Mouse (Mus musculus) kidney, embryonic 14.5 days (tissue): ENCODE results near the gene Gmds. TPM values are rescaled to one million over a fixed set of nuclear protein-coding genes. Genes with fewer than 3 reads are reported as not detected.
A peak's percentile ranks its signal among the peaks of the same experiment; 100 is the strongest.

Experiments used
- ATAC-seq: fragments of 200-750 bp; cut with Nextera tagmentation; 2 replicates; pipeline ENCODE4 v1.8.0; 2017; ENCODE audit warnings: moderate number of reproducible peaks, mild to moderate bottlenecking, moderate TSS enrichment, moderate library complexity; ENCODE audit not compliant: low FRiP score, low TSS enrichment
- H3K27ac ChIP-seq: fragments of 300-500 bp; sonication (generic); 2 replicates; pipeline ENCODE4 v1.5.1; 2014; ENCODE audit warnings: low read depth, mild to moderate bottlenecking, low read length, moderate library complexity, mixed read lengths
- H3K27me3 ChIP-seq: fragments of 300-500 bp; sonication (generic); 2 replicates; pipeline ENCODE4 v1.6.1; 2014; ENCODE audit warnings: mild to moderate bottlenecking, low read length; ENCODE audit not compliant: control insufficient read depth, insufficient read depth
- H3K36me3 ChIP-seq: fragments of 300-500 bp; sonication (generic); 2 replicates; pipeline ENCODE4 v1.6.1; 2014; ENCODE audit warnings: low read length, mixed read lengths; ENCODE audit not compliant: control insufficient read depth, insufficient read depth
- H3K4me1 ChIP-seq: fragments of 300-500 bp; sonication (generic); 2 replicates; pipeline ENCODE4 v1.6.1; 2014; ENCODE audit warnings: low read length, mixed read lengths; ENCODE audit not compliant: control insufficient read depth, insufficient read depth
- H3K4me2 ChIP-seq: fragments of 300-500 bp; sonication (generic); replicated peaks from 2 replicates; pipeline ENCODE4 v1.6.1; 2014; ENCODE audit warnings: low read depth, mild to moderate bottlenecking, low read length
- H3K4me3 ChIP-seq: fragments of 300-500 bp; sonication (generic); 2 replicates; pipeline ENCODE4 v1.5.1; 2014; ENCODE audit warnings: mild to moderate bottlenecking, low read length
- H3K9ac ChIP-seq: fragments of 300-500 bp; sonication (generic); 2 replicates; pipeline ENCODE4 v1.6.1; 2014; ENCODE audit warnings: low read depth, mild to moderate bottlenecking, low read length, moderate library complexity
- H3K9me3 ChIP-seq: fragments of 300-500 bp; sonication (generic); 2 replicates; pipeline ENCODE4 v1.6.1; 2016; ENCODE audit warnings: low read length; ENCODE audit not compliant: control insufficient read depth
- WGBS: fragments of 180-500 bp; shearing (Covaris S2); extraction: QIAGEN DNeasy Blood & Tissue Kit; methylation state at CpG from one replicate; pipeline ENCODE4 v1.1.7; 2014; 5-methylcytosine and 5-hydroxymethylcytosine counted together
- polyA plus RNA-seq: library from polyadenylated mRNA; unstranded; fragments of >200 nt; fragmentation: Nextera tagmentation; extraction: Ambion mirVana; gene quantifications from 2 replicates; pipeline ENCODE4 v1.2.1, GENCODE M21; 2014

The Gmds gene
- 31.9 and 38.6 TPM in 2 replicates for polyA plus RNA-seq

DNA sequence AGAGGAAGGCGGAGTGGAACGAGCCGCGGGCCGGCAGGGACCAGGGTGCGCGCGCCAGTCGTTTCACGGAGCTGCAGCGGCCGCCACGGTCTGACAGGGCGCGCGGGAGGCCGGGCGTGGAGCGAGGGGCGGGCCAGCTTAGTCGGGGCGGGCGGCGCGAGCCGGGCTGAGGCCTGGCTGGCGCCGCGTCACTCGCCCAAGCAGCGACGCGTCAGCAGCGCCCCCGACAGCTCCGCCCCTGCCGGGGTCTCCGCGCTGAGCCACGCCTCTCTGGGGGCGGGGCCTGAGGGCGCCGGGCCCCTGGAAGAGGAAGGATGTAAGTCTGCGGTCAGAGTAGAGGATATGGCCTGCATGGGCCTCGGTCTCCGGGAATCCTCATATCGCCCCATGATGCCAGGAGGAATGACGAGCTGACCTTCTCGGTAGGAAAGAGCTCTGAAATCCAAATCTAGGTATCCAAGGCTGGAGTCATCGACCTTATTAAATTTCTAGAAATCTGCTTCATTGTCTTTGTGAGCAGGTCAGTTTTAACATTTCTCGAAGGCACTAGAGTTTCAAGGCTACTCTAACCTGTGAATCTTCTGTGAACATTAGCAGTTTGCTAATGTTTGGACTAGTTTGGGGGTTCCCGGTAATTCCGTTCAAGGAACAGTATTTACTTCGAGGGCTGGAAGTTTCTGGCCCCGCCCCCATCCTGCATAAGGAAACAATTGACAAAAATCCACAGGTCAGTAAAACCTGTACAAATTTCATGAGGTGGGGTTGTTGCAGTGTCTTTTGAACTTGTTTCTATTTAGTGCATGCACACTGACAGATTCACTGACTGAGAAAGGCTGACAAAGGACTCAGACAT, at the start of gene Gmds:
Gene Gmds, minus strand, starts transcription at position 228 of the 853 bp plus-strand sequence.
- WGBS = 4% methylated on average over 39 of the region's 55 CpGs
- ATAC-seq = peak; percentile 99
- Histone ChIP-seq H3K36me3 (no peaks in the 10 kb centered on the region), H3K27me3 (no peaks in the 10 kb centered on the region), H3K4me1 (peaks cover 7% of the 10 kb centered on the region; the same call in 1 of the 2 replicates), H3K27ac (peak within 1 kb of the TSS; percentile 55), H3K4me3 (peak within 1 kb of the TSS; percentile 58), H3K9me3 (no peaks in the 10 kb centered on the region), H3K9ac (peak within 1 kb of the TSS; percentile 72), H3K4me2 (peak within 1 kb of the TSS; percentile 73)

DNA sequence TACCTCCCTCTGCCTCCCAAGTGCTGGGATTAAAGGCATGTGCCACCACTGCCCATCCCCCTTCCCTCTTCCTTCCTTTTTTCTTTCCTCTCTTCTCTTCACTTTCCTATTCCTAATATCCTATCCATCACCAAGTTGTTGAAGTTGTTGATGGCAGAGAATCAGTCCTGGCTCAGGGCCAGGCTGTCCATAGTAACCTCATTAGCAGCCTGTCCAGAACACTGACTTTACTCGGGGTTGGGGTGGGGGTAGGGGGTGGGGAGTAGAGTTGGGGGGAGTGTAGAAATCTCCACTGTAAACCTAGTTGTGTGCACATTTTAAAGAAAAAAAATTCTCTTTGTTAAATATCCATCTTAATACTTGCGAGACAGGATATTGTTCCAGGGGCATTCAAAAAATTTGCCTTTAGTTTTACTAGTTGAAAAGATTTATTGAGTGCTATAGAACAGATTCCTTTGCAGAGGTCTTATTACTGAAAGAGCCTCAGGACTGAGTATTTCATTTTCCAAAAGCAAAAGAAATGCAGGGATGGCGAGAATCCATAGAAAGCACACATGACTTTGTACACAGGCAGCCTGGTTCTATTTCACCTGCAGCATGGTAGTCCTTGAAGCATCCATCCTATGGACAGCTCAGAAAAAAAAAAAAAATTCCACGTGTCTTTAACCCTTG, 47.0 kb upstream of the Gmds start:
- WGBS = 52% methylated on average over 4 of the region's 4 CpGs
- Histone ChIP-seq H3K36me3 (no peaks in the 10 kb centered on the region), H3K27ac (no peak overlapping the region)

DNA sequence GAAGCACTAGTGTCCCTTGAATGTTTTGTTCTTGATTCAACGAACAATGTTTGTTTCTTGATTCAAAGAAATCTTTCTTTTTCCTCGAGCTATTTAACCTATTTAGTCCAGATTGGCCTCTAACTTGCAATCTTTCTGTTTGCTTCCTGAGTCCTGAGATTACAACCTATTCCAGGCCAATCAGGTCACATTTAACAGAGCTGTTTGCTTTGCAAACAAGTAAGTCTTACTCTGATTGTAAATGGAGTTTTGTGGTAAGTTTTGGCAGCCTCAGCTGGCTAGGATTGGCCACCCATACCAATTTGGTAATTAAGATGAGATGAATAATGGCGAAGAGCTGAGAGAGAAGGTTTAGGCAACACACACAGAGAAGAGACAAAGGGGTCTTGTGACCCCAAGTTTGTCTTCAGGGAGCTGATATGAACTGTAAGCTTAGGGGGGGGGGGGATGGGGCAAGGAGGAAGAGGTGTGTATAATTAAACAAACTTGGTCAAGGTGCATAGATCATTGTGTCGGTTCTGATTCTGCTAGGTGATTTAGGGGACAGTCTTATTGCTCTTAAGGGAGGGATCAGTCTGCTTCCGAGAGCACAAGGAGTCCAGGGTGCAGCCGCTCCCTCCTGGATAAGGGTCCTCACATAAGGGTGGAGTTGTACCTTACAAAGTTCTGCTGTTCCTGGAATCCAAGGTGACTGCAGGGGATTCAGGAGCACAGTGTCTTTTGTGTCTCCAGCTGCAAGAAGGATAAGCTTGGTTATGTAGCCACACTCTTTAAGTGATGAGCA, 43.9 kb upstream of the Gmds start:
- Histone ChIP-seq H3K27me3 (no peaks in the 10 kb centered on the region), H3K9me3 (no peaks in the 10 kb centered on the region), H3K4me2 (no peak overlapping the region), H3K36me3 (no peaks in the 10 kb centered on the region), H3K4me1 (no peaks in the 10 kb centered on the region), H3K9ac (no peak overlapping the region), H3K4me3 (no peak overlapping the region), H3K27ac (no peak overlapping the region)
- 55% methylated on average over 6 of the region's 6 CpGs for WGBS
- no peak for ATAC-seq

More for the DNA sequence above, 47.0 kb upstream of the Gmds start:
- Histone ChIP-seq H3K27me3 (no peaks in the 10 kb centered on the region), H3K9ac (no peak overlapping the region), H3K4me3 (no peak overlapping the region), H3K4me1 (no peaks in the 10 kb centered on the region), H3K9me3 (no peaks in the 10 kb centered on the region), H3K4me2 (no peak overlapping the region)
- ATAC-seq = no peak

DNA sequence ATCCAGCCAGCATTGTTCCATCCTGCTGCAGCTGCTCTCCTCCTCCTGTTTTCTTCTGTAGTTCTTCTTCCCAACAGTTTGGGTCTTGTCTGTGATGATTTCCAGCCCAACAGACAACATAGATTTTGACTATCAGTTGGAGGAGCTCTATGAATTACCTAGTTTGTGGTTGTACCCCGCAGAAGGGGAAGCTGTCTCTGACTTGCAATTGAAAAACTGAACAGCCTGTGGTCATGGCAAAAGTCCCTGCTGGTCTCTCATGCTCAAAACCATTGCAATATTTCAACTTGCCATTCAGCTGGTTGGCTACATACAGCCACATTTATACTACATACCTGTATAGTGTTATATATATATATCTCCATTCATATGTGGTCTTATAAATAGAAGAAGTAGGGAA, 40.1 kb upstream of the Gmds start:
- Histone ChIP-seq H3K4me1 (no peaks in the 10 kb centered on the region), H3K9me3 (peaks cover 4% of the 10 kb centered on the region), H3K4me3 (no peak overlapping the region), H3K36me3 (no peaks in the 10 kb centered on the region), H3K27me3 (no peaks in the 10 kb centered on the region), H3K4me2 (no peak overlapping the region), H3K9ac (no peak overlapping the region), H3K27ac (no peak overlapping the region)
- 86% methylated on average over 1 of the region's 1 CpGs for WGBS
- ATAC-seq = no peak

DNA sequence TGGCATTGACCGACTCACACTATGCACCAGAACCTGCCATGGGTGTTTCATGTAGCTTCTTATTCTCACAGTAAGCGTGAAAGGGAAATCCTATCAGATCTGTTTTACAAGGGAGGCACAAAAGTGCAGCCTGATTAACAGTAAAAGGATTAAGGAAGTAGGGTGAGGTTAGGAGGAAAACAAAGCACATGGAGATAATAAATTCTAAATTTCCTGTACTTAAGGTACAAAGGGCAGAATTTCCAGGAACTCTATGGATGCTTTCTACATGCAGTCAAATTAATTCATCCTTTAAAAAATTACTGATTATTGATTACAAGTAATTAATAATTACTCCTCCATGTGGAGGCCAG, 34.0 kb upstream of the Gmds start:
- Histone ChIP-seq H3K4me2 (no peak overlapping the region), H3K27ac (no peak overlapping the region), H3K9ac (no peak overlapping the region), H3K27me3 (no peaks in the 10 kb centered on the region), H3K9me3 (peaks cover 4% of the 10 kb centered on the region), H3K36me3 (no peaks in the 10 kb centered on the region), H3K4me3 (no peak overlapping the region), H3K4me1 (no peaks in the 10 kb centered on the region)
- WGBS = 83% methylated on average over 2 of the region's 2 CpGs
- no peak for ATAC-seq

DNA sequence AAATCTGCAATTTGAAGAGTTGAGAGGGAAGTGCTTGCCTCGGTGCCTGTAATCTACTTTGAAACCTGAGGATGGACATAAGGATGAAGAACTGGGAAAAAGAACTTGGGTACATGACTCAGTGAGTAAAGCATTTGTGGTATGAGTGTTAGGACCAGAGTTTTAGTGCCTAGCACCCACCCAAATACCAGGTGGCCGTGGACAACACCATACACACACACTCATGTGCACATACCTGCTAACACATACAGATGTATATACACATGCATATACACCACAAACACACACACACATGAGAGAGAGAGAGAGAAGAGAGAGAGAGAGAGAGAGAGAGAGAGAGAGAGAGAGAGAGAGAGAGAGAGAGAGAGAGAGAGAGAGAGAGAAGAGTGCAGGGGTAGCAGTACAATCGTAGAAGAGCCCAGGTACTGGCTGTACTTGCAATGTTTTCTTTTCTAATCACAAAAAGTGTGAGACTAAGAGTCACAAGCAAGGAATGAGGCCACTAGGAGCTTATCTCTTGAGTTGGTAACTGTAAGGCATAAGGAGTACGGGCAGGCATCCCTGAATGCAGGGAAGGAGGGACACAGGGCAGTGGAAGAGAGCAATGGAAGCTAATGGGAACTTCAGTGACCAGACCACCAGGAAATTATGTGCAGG, 33.5 kb upstream of the Gmds start:
- H3K4me1 ChIP-seq = no peaks in the 10 kb centered on the region
- peaks cover 4% of the 10 kb centered on the region for H3K9me3 ChIP-seq
- ATAC-seq = no peak
- H3K4me3 ChIP-seq = no peak overlapping the region
- H3K27ac ChIP-seq = no peak overlapping the region
- no peak overlapping the region for H3K9ac ChIP-seq
- H3K36me3 ChIP-seq = no peaks in the 10 kb centered on the region
- H3K4me2 ChIP-seq = no peak overlapping the region
- 94% methylated on average over 4 of the region's 4 CpGs for WGBS
- H3K27me3 ChIP-seq = no peaks in the 10 kb centered on the region

DNA sequence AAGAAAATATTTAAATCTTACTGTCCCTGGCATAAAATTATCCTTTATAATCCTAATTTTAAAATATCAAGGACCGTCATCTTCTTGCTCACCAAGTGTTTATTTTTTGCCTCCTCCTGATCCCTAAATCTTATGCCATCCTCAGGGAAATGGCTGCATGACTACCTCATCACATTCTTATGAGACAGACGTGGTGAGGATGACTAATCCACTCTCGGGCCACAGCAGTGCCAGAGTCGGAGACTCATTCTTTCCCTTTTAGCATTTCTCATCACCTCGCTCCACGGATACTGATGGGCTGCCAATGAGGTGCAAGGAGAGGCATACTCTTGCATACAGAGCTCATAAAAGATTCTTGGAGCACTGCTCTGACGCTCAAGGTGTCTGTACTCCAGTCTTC, 32.2 kb upstream of the Gmds start:
- Histone ChIP-seq H3K4me3 (no peak overlapping the region), H3K4me2 (no peak overlapping the region), H3K9ac (no peak overlapping the region), H3K27ac (no peak overlapping the region), H3K36me3 (no peaks in the 10 kb centered on the region), H3K9me3 (no peaks in the 10 kb centered on the region), H3K27me3 (no peaks in the 10 kb centered on the region), H3K4me1 (no peaks in the 10 kb centered on the region)
- ATAC-seq = no peak
- 86% methylated on average over 7 of the region's 7 CpGs for WGBS

DNA sequence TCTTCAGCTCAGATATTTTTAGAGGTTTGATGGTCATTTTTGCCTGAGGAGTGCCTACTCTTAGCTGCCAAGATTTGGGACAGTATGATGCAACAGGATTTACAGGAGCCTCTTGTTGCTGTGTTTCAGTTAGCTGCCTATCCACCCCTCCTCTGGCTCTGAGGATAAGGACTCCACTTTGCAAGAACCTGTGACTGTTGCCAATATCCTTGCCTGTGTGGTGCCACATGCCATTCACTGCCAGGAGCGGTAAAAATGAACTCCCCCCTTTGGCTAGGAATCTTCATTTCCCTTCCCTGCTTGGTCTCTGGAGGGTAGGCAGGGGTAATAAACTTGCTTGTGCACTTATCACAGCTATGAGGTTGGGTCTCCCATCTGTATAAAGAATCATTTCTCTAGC, 31.6 kb upstream of the Gmds start:
- Histone ChIP-seq H3K27me3 (no peaks in the 10 kb centered on the region), H3K4me2 (no peak overlapping the region), H3K4me1 (no peaks in the 10 kb centered on the region), H3K9me3 (no peaks in the 10 kb centered on the region), H3K4me3 (no peak overlapping the region), H3K36me3 (no peaks in the 10 kb centered on the region), H3K27ac (no peak overlapping the region), H3K9ac (no peak overlapping the region)
- 85% methylated on average over 1 of the region's 1 CpGs for WGBS
- ATAC-seq = no peak
